Mouse (Mus musculus) stomach, embryonic 14.5 days (tissue): ENCODE measurements at regions not wholly inside any gene's neighbourhood (a gene's known extent, or its start where the extent isn't known, plus 50 kb on each side); places are given as distances from the start of the nearest gene placed in this dataset.

Experiments
- ATAC-seq: fragments of 200-750 bp; cut with Nextera tagmentation; 2 replicates; pipeline ENCODE4 v1.8.0; 2017; ENCODE audit warnings: low read depth, moderate TSS enrichment; ENCODE audit not compliant: insufficient number of reproducible peaks, insufficient read depth, low FRiP score
- H3K27ac ChIP-seq: fragments of 300-500 bp; sonication (generic); 2 replicates; pipeline ENCODE4 v1.5.1; 2014; ENCODE audit warnings: mild to moderate bottlenecking, low read length, moderate library complexity, mixed read lengths
- H3K27me3 ChIP-seq: fragments of 300-500 bp; sonication (generic); 2 replicates; pipeline ENCODE4 v1.6.1; 2014; ENCODE audit warnings: low read length, control low read depth, mixed read lengths; ENCODE audit not compliant: control insufficient read depth, insufficient read depth
- H3K36me3 ChIP-seq: fragments of 300-500 bp; sonication (generic); 2 replicates; pipeline ENCODE4 v1.6.1; 2014; ENCODE audit warnings: mild to moderate bottlenecking, control low read depth, low read length, moderate library complexity, mixed read lengths; ENCODE audit not compliant: control insufficient read depth, insufficient read depth
- H3K4me1 ChIP-seq: fragments of 300-500 bp; sonication (generic); 2 replicates; pipeline ENCODE4 v1.6.1; 2014; ENCODE audit warnings: low read length, control low read depth, mixed read lengths; ENCODE audit not compliant: control insufficient read depth, insufficient read depth
- H3K4me2 ChIP-seq: fragments of 300-500 bp; sonication (generic); replicated peaks from 2 replicates; pipeline ENCODE4 v1.6.1; 2014; ENCODE audit warnings: low read depth, low read length, control low read depth
- H3K4me3 ChIP-seq: fragments of 300-500 bp; sonication (generic); 2 replicates; pipeline ENCODE4 v1.5.1; 2014; ENCODE audit warnings: low read depth, low read length, control low read depth
- H3K9ac ChIP-seq: fragments of 300-500 bp; sonication (generic); replicated peaks from 2 replicates; pipeline ENCODE4 v1.6.1; 2014; ENCODE audit warnings: low read depth, mild to moderate bottlenecking, control low read depth, low read length, moderate library complexity, mixed read lengths
- H3K9me3 ChIP-seq: fragments of 300-500 bp; sonication (generic); 2 replicates; pipeline ENCODE4 v1.6.1; 2016; ENCODE audit warnings: low read depth, low read length, control low read depth; ENCODE audit not compliant: control insufficient read depth
- WGBS: fragments of 180-500 bp; shearing (Covaris S2); extraction: QIAGEN DNeasy Blood & Tissue Kit; methylation state at CpG from one replicate; pipeline ENCODE4 v1.1.7; 2014; 5-methylcytosine and 5-hydroxymethylcytosine counted together

DNA sequence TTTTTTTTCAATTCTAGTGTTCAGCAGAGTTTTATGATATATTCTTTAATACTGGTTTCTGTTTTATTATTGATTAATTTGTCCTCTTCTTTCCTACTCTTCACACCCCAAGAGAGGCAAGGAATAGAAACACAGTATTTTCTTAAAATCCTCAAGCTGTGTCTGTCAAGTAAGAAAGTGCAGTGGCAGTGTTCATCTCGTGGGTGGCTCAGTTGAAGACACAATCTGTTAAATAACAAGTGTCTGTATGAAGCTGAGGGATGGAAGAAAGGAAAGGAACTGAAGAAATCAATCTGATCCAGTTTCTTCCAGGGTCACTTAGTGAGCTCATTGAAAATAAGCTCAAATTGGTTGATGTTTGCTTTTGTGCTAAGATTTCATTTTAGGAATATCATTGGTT is 396.9 kb upstream of the Celf2 start:
- Histone ChIP-seq H3K27ac (no peak overlapping the region), H3K36me3 (no peaks in the 10 kb centered on the region), H3K9ac (no peak overlapping the region), H3K4me1 (no peaks in the 10 kb centered on the region), H3K9me3 (no peaks in the 10 kb centered on the region), H3K27me3 (no peaks in the 10 kb centered on the region), H3K4me3 (no peak overlapping the region), H3K4me2 (no peak overlapping the region)
- no peak for ATAC-seq
- WGBS = 21% methylated on average over 1 of the region's 1 CpGs

DNA sequence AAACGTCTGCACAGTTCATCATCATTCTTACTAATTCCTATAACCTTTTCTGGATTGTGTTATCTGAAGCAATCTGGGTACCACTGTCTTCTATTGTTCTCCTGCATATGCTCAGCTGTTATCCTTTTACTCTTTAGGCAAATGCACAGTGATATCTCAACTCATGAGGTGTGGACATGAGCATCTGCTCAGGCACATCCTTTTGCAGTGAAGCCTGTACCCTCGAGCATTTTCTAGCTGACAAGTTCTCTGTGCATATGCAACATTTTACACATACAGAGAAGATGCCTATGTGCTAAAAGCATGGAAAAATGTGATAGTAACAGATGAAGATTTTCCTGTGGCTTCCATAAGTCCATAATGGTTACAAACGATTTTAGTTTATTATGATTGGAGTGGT is 384.4 kb upstream of the Celf2 start:
- Histone ChIP-seq H3K27me3 (no peaks in the 10 kb centered on the region), H3K4me3 (no peak overlapping the region), H3K4me1 (no peaks in the 10 kb centered on the region), H3K27ac (no peak overlapping the region), H3K36me3 (no peaks in the 10 kb centered on the region), H3K9ac (no peak overlapping the region), H3K9me3 (no peaks in the 10 kb centered on the region), H3K4me2 (no peak overlapping the region)
- WGBS = 74% methylated on average over 3 of the region's 3 CpGs
- no peak for ATAC-seq
